Mouse (Mus musculus) kidney, embryonic 15.5 days (tissue): ENCODE results near the gene Tgfbr2. TPM values are rescaled to one million over a fixed set of nuclear protein-coding genes. Genes with fewer than 3 reads are reported as not detected.
"Not testable (repeated sequence)": the region's sequence is repeated elsewhere in the genome, so short reads cannot be mapped to it uniquely, and the experiment has no call there.

Experiments
- ATAC-seq: fragments of 200-750 bp; cut with Nextera tagmentation; replicated peaks from 2 replicates; pipeline ENCODE4 v1.8.0; 2017; ENCODE audit warnings: moderate TSS enrichment; ENCODE audit not compliant: low FRiP score
- H3K27ac ChIP-seq: fragments of 300-500 bp; sonication (generic); 2 replicates; pipeline ENCODE4 v1.5.1; 2015; ENCODE audit warnings: mild to moderate bottlenecking, inconsistent platforms
- H3K27me3 ChIP-seq: fragments of 300-500 bp; sonication (generic); 2 replicates; pipeline ENCODE4 v1.6.1; 2015; ENCODE audit warnings: inconsistent platforms
- H3K36me3 ChIP-seq: fragments of 300-500 bp; sonication (generic); 2 replicates; pipeline ENCODE4 v1.6.1; 2015; ENCODE audit warnings: inconsistent platforms
- H3K4me1 ChIP-seq: fragments of 300-500 bp; sonication (generic); 2 replicates; pipeline ENCODE4 v1.6.1; 2015; ENCODE audit warnings: inconsistent platforms
- H3K4me2 ChIP-seq: fragments of 300-500 bp; sonication (generic); 2 replicates; pipeline ENCODE4 v1.6.1; 2015; ENCODE audit warnings: moderate library complexity, mild to moderate bottlenecking, inconsistent platforms
- H3K4me3 ChIP-seq: fragments of 300-500 bp; sonication (generic); replicated peaks from 2 replicates; pipeline ENCODE4 v1.5.1; 2015; ENCODE audit warnings: mild to moderate bottlenecking, inconsistent platforms
- H3K9ac ChIP-seq: fragments of 300-500 bp; sonication (generic); 2 replicates; pipeline ENCODE4 v1.6.1; 2015; ENCODE audit warnings: mild to moderate bottlenecking, inconsistent platforms
- H3K9me3 ChIP-seq: fragments of 300-500 bp; sonication (generic); replicated peaks from 2 replicates; pipeline ENCODE4 v1.6.1; 2016; ENCODE audit warnings: inconsistent platforms
- WGBS: fragments of 180-500 bp; shearing (Covaris S2); methylation state at CpG from one replicate; pipeline ENCODE4 v1.1.7; 2015; ENCODE audit warnings: mixed read lengths; 5-methylcytosine and 5-hydroxymethylcytosine counted together
- polyA plus RNA-seq: library from polyadenylated mRNA; unstranded; fragments of >200 nt; fragmentation: Nextera tagmentation; extraction: Ambion mirVana; gene quantifications from 2 replicates; pipeline ENCODE4 v1.2.1, GENCODE M21; 2015

Tgfbr2 gene
- polyA plus RNA-seq, 1 experiment from 2014 or later = 31.5 TPM

DNA sequence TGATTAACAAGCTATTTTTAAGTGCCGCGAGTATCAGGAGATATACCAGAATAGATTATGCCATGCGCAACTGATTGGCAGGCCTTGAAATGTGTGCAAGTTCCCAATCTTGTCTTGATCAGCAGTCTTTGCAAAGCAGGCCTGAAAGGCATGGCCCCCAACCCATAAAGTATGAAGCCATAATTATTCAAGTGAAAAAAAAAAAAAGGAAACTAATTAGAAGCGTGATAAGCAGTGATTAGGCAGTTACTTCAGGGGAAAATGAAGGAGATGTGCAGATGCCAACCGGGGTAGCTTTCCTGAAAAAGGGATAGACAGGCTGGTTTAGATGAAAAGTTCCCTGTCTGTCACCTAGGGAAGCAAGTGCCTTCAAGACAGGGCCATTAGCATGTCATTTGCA, 91.9 kb downstream of the Tgfbr2 start:
- no peak for ATAC-seq
- no peak overlapping the region for H3K9ac ChIP-seq
- H3K4me1 ChIP-seq = 0 out of 2 replicates have a peak, but pooled peaks cover 4% of the 10 kb centered on the region
- H3K27me3 ChIP-seq = no peaks in the 10 kb centered on the region
- no peak overlapping the region for H3K4me2 ChIP-seq
- WGBS = 81% methylated on average over 5 of the region's 5 CpGs
- H3K36me3 ChIP-seq = peaks cover 2% of the 10 kb centered on the region; the same call in 1 of the 2 replicates
- no peak overlapping the region for H3K27ac ChIP-seq
- no peak overlapping the region for H3K4me3 ChIP-seq
- no peaks in the 10 kb centered on the region for H3K9me3 ChIP-seq

DNA sequence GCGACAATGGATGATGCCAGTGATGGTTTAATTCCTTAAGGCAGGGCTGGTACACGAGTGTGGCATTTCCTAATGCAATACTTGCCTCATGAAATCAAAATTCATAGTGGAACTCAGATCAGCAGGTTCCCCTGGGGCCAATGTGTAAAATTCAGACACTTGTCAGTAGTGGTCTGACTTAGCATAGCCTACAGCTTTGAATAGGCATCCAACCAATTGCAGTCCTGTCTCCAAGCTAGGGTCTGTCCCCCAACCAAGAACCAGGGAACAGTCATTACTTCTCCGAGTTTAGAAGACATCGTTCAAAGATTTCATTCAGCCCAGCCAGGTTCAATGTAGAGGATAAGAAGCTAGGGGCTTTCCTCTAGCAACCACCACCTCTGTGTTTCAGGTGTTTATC, 93.4 kb downstream of the Tgfbr2 start:
- no peak overlapping the region for H3K27ac ChIP-seq
- no peak for ATAC-seq
- H3K4me1 ChIP-seq = 0 out of 2 replicates have a peak, but pooled peaks cover 4% of the 10 kb centered on the region
- no peaks in the 10 kb centered on the region for H3K27me3 ChIP-seq
- WGBS = 86% methylated on average over 4 of the region's 4 CpGs
- H3K9me3 ChIP-seq = no peaks in the 10 kb centered on the region
- no peak overlapping the region for H3K4me3 ChIP-seq
- H3K36me3 ChIP-seq = no peaks in the 10 kb centered on the region
- H3K9ac ChIP-seq = no peak overlapping the region
- no peak overlapping the region for H3K4me2 ChIP-seq

DNA sequence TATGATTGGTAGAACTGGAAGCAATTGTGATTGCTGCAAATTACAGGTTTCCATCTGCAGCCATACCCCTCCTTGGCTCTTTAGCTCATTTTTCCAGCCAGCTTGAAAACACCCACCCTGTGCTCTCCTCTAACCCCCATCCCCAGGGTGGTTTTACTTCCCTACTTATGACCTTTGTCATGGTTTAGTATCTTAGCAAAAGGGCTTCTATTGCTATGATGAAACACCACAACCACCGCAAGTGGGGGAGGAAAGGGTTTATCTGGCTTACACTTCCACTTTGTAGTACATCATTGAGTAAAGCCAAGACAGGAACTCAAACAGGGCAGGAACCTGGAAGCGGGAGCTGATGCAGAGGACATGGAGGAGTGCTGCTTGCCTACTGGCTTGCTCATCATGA, 97.7 kb downstream of the Tgfbr2 start:
- no peaks in the 10 kb centered on the region for H3K9me3 ChIP-seq
- H3K4me3 ChIP-seq = no peak overlapping the region
- H3K36me3 ChIP-seq = no peaks in the 10 kb centered on the region
- no peak overlapping the region for H3K27ac ChIP-seq
- 90% methylated on average over 2 of the region's 2 CpGs for WGBS
- no peak for ATAC-seq
- H3K9ac ChIP-seq = no peak overlapping the region
- no peaks in the 10 kb centered on the region for H3K27me3 ChIP-seq
- no peaks in the 10 kb centered on the region for H3K4me1 ChIP-seq
- H3K4me2 ChIP-seq = no peak overlapping the region

DNA sequence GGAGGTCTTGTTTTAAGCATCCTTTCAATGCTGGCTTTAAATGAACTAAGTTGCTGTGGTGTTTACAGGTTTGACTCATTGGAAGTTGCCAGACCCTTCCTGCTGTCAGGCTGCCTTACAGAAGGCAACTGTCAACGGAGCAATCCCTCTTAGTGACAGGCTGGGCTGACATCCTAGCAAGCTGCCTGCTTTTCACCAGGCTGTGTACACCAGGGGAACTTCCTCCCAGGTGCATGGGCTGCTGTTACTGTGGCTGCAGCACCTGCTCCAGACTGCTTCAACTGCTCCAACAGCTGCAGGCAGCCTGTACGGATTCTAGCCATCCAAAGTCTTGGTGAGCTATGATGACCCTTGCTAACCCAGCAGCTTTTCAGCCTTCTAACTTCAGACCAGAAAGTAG, 98.2 kb downstream of the Tgfbr2 start:
- Histone ChIP-seq H3K27ac (no peak overlapping the region), H3K4me3 (no peak overlapping the region), H3K4me1 (no peaks in the 10 kb centered on the region), H3K9me3 (no peaks in the 10 kb centered on the region), H3K36me3 (no peaks in the 10 kb centered on the region), H3K9ac (no peak overlapping the region), H3K4me2 (no peak overlapping the region), H3K27me3 (no peaks in the 10 kb centered on the region)
- 74% methylated on average over 2 of the region's 2 CpGs for WGBS
- ATAC-seq = no peak

DNA sequence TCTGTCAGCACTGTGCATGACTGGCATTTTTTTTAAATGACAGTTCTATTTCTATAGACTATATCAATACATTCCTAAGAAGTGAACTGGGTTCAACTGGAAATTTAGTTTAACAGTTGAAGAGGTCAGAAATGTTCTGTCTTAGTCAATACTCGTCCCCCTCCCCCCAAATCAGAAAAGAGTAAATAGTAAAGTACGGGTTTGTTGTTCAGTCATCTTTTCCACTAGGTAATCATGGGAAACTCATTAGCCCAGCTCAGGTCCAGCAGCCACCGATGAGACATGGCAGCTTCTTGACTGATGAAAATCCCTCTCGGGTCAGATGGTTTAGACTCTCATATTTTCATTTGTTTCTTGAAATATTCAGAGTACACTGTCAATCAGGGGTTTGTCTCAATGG, 99.0 kb downstream of the Tgfbr2 start:
- Histone ChIP-seq H3K36me3 (no peaks in the 10 kb centered on the region), H3K9ac (no peak overlapping the region), H3K9me3 (no peaks in the 10 kb centered on the region), H3K4me3 (no peak overlapping the region), H3K4me2 (no peak overlapping the region), H3K27me3 (no peaks in the 10 kb centered on the region), H3K27ac (no peak overlapping the region), H3K4me1 (no peaks in the 10 kb centered on the region)
- ATAC-seq = no peak
- WGBS = 72% methylated on average over 4 of the region's 4 CpGs

DNA sequence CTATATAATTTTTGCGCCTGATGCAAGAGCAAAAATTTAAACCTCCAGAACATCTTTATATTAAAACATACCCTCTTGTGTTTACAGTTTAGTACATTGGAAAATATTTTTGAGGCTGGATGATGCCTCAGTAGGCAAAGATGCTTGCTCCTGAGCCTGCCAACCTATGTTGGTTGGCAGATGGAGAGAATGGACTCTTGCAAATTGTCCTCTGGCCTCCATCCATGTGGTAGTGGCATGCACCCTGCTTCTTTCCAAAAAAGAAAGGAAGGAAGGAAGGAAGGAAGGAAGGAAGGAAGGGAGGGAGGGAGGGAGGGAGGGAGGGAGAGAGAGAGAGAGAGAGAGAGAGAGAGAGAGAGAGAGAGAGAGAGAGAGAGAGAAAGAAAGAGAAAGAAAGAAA, 103.6 kb downstream of the Tgfbr2 start:
- not testable (repeated sequence) for H3K4me3 ChIP-seq, H3K4me2 ChIP-seq, H3K9me3 ChIP-seq, H3K27me3 ChIP-seq, H3K36me3 ChIP-seq, ATAC-seq, H3K27ac ChIP-seq, H3K9ac ChIP-seq, H3K4me1 ChIP-seq
- WGBS = 95% methylated on average over 1 of the region's 1 CpGs

DNA sequence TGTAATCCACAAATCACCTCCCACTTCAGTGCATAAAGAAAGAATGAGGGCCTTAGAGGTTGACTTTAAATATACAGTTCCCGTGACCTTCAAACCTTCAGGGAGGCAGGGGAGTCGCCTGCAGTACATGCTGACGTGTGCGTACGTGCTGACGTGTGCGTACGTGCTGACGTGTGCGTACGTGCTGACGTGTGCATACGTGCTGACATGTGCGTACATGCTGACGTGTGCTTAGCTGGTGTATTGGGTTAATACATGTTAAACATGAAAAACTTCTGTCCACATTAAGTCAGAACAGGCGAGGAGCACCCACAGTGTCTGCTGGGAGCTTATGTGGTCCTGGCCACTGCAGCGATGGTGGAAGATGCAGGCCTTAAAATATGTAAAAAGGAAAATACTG, 110.4 kb downstream of the Tgfbr2 start:
- no peak overlapping the region for H3K27ac ChIP-seq
- H3K4me2 ChIP-seq = no peak overlapping the region
- no peak for ATAC-seq
- 84% methylated on average over 17 of the region's 17 CpGs for WGBS
- H3K9ac ChIP-seq = no peak overlapping the region
- no peak overlapping the region for H3K4me3 ChIP-seq
- no peaks in the 10 kb centered on the region for H3K9me3 ChIP-seq
- no peaks in the 10 kb centered on the region for H3K36me3 ChIP-seq
- no peaks in the 10 kb centered on the region for H3K4me1 ChIP-seq
- no peaks in the 10 kb centered on the region for H3K27me3 ChIP-seq

DNA sequence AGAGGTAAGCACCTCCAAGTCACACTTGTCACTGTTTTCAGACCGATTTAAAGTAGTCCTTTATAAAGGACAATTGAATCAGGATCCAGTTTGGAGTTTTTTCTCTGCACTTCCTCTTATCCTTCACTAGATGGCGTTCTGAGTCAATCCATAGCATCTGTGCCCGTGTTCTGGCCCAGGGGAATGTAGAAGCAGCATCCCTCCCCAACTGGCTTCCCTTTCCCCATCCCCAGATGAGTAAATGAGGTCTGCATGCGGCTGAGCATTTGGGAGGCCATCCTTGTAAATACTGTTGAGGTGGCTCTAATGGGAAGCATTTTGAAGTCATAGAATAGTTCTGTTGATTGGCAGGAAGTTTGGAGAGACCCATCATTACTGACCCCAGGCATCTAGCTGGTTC, 114.5 kb downstream of the Tgfbr2 start:
- no peaks in the 10 kb centered on the region for H3K9me3 ChIP-seq
- no peaks in the 10 kb centered on the region for H3K36me3 ChIP-seq
- no peak overlapping the region for H3K4me3 ChIP-seq
- H3K4me1 ChIP-seq = no peaks in the 10 kb centered on the region
- WGBS = 13% methylated on average over 4 of the region's 4 CpGs
- H3K27me3 ChIP-seq = no peaks in the 10 kb centered on the region
- no peak overlapping the region for H3K9ac ChIP-seq
- ATAC-seq = no peak
- H3K27ac ChIP-seq = no peak overlapping the region
- no peak overlapping the region for H3K4me2 ChIP-seq

DNA sequence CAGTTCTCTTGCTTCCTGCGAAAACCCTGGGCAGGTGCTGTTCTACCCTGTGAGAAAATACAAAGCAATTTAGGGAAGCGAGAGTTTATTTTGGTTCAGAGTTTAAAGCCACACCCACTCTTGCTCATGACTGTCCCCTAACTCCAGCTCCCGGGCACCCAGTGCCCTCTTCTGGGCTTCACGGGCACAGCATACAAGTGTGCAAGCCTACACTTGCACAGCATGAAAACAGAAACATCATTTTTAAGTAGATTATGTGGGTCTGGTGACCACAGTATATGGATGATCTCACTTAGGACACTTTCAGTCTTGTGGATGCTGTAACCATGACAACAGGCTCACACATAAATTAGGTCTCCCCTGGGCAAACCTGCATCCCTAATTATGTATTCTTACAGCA, 116.0 kb downstream of the Tgfbr2 start:
- Histone ChIP-seq H3K27me3 (no peaks in the 10 kb centered on the region), H3K27ac (no peak overlapping the region), H3K9me3 (no peaks in the 10 kb centered on the region), H3K4me2 (no peak overlapping the region), H3K4me1 (no peaks in the 10 kb centered on the region; the same call in 1 of the 2 replicates), H3K36me3 (no peaks in the 10 kb centered on the region), H3K4me3 (no peak overlapping the region), H3K9ac (no peak overlapping the region)
- ATAC-seq = no peak
- WGBS = 68% methylated on average over 4 of the region's 4 CpGs

DNA sequence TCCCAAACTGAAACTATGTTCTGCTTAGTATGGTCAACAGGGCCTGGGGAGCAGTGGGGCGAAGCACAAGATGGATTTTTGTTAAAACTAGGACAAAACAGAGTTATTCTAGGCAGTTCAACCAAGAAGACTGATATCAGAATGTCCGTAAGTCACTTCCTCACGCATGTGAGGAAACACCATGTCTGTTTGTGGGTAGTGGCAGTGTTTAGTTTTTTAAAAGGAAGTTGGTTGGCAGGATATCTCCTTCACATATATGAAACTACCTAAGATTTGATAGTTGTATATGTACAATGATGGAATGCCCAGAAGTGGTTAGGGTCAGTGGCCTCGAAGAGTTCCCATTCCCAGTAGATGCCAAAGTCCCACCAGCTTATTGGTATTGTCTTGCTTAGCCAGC, 116.7 kb downstream of the Tgfbr2 start:
- Histone ChIP-seq H3K27ac (no peak overlapping the region), H3K36me3 (no peaks in the 10 kb centered on the region), H3K27me3 (no peaks in the 10 kb centered on the region), H3K9ac (no peak overlapping the region), H3K9me3 (no peaks in the 10 kb centered on the region), H3K4me2 (no peak overlapping the region), H3K4me1 (peaks cover 6% of the 10 kb centered on the region; the same call in 1 of the 2 replicates), H3K4me3 (no peak overlapping the region)
- 89% methylated on average over 4 of the region's 4 CpGs for WGBS
- no peak for ATAC-seq

DNA sequence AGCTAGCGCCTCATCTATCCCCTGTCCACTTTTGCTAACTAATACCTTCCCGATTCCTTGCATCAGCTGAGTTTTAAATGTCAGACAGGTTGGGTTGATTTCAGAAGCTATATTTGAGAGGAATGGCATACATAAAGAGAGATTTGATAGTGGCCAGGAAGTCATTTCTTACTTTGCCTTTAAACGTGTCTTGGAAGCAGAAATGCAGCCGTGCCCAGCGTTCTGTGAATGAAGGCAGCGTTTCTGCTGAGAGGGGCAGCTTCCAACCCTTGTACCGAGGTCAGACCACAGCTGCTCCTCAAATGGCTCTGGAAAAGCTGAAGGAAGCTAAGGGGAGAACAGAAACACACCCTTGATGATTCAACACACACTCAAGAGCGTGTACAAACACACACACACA, 121.2 kb downstream of the Tgfbr2 start:
- Histone ChIP-seq H3K4me1 (peaks cover 6% of the 10 kb centered on the region; the same call in 1 of the 2 replicates), H3K4me3 (no peak overlapping the region), H3K27me3 (no peaks in the 10 kb centered on the region), H3K36me3 (no peaks in the 10 kb centered on the region), H3K27ac (no peak overlapping the region), H3K9me3 (no peaks in the 10 kb centered on the region), H3K9ac (no peak overlapping the region), H3K4me2 (0 out of 2 replicates have a peak overlapping the region, but pooled peaks have one; percentile 16)
- 42% methylated on average over 8 of the region's 8 CpGs for WGBS
- ATAC-seq = no peak

DNA sequence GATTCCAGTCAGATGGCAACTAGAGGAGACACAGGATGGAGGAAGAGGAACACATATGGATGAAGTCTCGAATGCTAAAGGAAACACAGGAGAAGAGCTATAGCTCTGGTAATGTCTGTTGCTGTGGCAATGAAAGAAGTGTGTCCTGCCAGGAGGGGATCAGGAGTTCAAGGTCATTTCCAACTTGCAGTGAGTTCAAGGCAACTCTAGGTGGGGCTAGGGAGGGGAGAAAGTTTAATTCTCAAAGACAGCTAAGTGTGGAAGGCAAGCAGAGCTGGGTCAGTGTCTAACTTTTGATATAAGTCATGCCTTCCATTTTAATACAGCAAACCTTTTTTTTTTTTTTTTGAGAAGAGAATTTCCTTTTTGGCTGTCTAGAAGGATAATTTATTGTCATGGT, 125.2 kb downstream of the Tgfbr2 start:
- Histone ChIP-seq H3K27ac (no peak overlapping the region), H3K27me3 (no peaks in the 10 kb centered on the region), H3K4me1 (peaks cover 6% of the 10 kb centered on the region; the same call in 1 of the 2 replicates), H3K36me3 (no peaks in the 10 kb centered on the region), H3K4me2 (no peak overlapping the region), H3K9me3 (no peaks in the 10 kb centered on the region), H3K9ac (no peak overlapping the region), H3K4me3 (no peak overlapping the region)
- ATAC-seq = no peak
- WGBS = 74% methylated on average over 1 of the region's 1 CpGs

DNA sequence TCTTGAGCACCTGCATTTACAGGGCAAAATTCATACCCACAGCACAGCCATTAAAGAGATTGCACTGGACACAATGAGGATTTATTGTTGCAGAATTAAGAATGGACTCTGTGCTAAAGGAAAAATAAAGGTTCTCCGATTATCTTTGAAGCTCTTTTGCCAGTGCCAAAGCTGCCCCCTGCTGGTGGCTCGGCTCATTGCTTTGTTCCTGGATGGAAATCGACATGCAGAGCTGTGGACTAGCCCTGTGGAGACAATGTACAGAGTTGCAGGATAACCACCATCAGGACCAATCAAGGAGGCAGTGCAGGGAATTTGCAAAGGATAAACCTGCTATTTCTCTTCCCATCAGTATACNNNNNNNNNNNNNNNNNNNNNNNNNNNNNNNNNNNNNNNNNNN, 133.4 kb downstream of the Tgfbr2 start:
- Histone ChIP-seq H3K9ac (no peak overlapping the region), H3K4me3 (no peak overlapping the region), H3K36me3 (no peaks in the 10 kb centered on the region), H3K4me1 (no peaks in the 10 kb centered on the region), H3K27me3 (0 out of 2 replicates have a peak, but pooled peaks cover 3% of the 10 kb centered on the region), H3K27ac (no peak overlapping the region), H3K4me2 (no peak overlapping the region), H3K9me3 (no peaks in the 10 kb centered on the region)
- ATAC-seq = no peak; the same call in 1 of the 2 replicates
- WGBS = 8% methylated on average over 3 of the region's 3 CpGs
